Mouse (Mus musculus): ENCODE measurements around the gene Gm28053. TPM values are rescaled to one million over a fixed set of nuclear protein-coding genes. Genes with fewer than 3 reads are reported as not detected.

The Gm28053 gene
- total RNA-seq, 2 experiments from 2014 or later = 23.4 TPM; not detected in 1

DNA sequence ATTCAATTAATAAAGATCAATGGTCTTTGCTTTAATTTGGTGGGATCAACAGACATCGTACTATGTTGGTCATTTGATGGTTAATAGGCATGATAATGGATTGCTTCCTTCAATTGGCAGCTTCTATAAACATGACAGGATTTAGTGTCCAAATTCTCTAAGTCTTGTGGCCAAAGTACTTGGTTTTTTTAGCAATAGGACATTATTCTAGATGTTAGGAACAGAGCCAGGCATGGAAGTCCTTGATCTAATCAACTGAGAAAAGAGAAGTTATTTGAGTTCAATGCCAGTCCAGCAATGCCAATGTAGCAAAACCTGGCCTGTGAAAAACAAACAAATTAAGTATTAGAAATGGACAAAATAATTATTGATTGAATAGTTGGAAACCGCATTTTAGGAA lies 67.2 kb downstream of the Gm28053 start:
- ATAC-seq (replicated peaks; ENCODE audit: low FRiP score, poor library complexity, severe bottlenecking) = no peak

DNA sequence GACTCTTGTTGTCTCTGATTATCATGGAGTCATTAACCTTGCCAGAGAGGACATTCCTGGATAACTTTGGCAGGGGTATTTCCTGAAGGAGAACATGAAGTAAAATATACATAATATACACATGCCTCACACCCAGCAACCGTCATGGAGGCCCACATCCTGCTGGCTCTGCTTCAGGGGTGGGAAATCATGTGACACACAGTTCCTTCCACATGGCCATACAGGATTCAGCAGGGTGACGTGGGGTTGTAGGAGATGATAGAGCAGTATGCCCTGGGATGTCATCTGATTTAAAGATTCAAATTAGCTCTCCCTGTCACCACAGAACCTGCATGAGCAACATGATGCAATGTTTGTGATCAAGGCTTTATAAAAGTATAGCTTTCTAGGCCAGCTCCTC lies 69.5 kb downstream of the Gm28053 start:
- ATAC-seq (replicated peaks; ENCODE audit: low FRiP score, poor library complexity, severe bottlenecking) = no peak

GRCm38 (mm10) chr6:48801897-48802296 lies 83.5 kb downstream of the Gm28053 start:
- no peak for ATAC-seq (replicated peaks; ENCODE audit: low FRiP score, poor library complexity, severe bottlenecking)

Other genes starting within 250 kb of the Gm28053 start
- gene Atp6v0e2, start 181.0 kb upstream of the Gm28053 start, total RNA-seq (2015; ENCODE audit: low replicate concordance) = not detected in 2 replicates
- not detected in 2 replicates for gene Atp6v0e2, start 181.0 kb upstream of the Gm28053 start, total RNA-seq (2017; ENCODE audit: low replicate concordance)
- 2.1 TPM in 1 of 2 replicates, not detected in the other for gene Lrrc61, start 163.8 kb upstream of the Gm28053 start, total RNA-seq (2015; ENCODE audit: low replicate concordance)
- gene Lrrc61, start 163.8 kb upstream of the Gm28053 start, total RNA-seq (2017; ENCODE audit: low replicate concordance) = 0.13 and 1.1 TPM in 2 replicates
- not detected in 2 replicates for gene Rarres2, start 145.8 kb upstream of the Gm28053 start, total RNA-seq (2015; ENCODE audit: low replicate concordance)
- gene Rarres2, start 145.8 kb upstream of the Gm28053 start, total RNA-seq (2017; ENCODE audit: low replicate concordance) = 3.6 TPM in 1 of 2 replicates, not detected in the other
- not detected in 2 replicates for gene Gm45021, start 129.0 kb upstream of the Gm28053 start, total RNA-seq (2015; ENCODE audit: low replicate concordance)
- gene Gm45021, start 129.0 kb upstream of the Gm28053 start, total RNA-seq (2017; ENCODE audit: low replicate concordance) = not detected in 2 replicates
- gene Repin1, start 124.7 kb upstream of the Gm28053 start, total RNA-seq (2015; ENCODE audit: low replicate concordance) = not detected in 2 replicates
- gene Repin1, start 124.7 kb upstream of the Gm28053 start, total RNA-seq (2017; ENCODE audit: low replicate concordance) = 0.77 and 1.7 TPM in 2 replicates
- gene Gm44965, start 124.7 kb upstream of the Gm28053 start, total RNA-seq (2015; ENCODE audit: low replicate concordance) = not detected in 2 replicates
- not detected in 2 replicates for gene Gm44965, start 124.7 kb upstream of the Gm28053 start, total RNA-seq (2017; ENCODE audit: low replicate concordance)
- not detected in 2 replicates for gene Zfp775, start 116.5 kb upstream of the Gm28053 start, total RNA-seq (2015; ENCODE audit: low replicate concordance)
- gene Zfp775, start 116.5 kb upstream of the Gm28053 start, total RNA-seq (2017; ENCODE audit: low replicate concordance) = 0.15 TPM in 1 of 2 replicates, not detected in the other
- gene AI854703, start 91.8 kb upstream of the Gm28053 start, total RNA-seq (2015; ENCODE audit: low replicate concordance) = not detected in 2 replicates
- gene AI854703, start 91.8 kb upstream of the Gm28053 start, total RNA-seq (2017; ENCODE audit: low replicate concordance) = not detected in 2 replicates
- 1.8 and 7.5 TPM in 2 replicates for gene Gimap8, start 71.4 kb upstream of the Gm28053 start, total RNA-seq (2015; ENCODE audit: low replicate concordance)
- gene Gimap8, start 71.4 kb upstream of the Gm28053 start, total RNA-seq (2017; ENCODE audit: low replicate concordance) = 1.8 and 6.7 TPM in 2 replicates
- 5.4 and 14.4 TPM in 2 replicates for gene Gimap9, start 42.5 kb upstream of the Gm28053 start, total RNA-seq (2015; ENCODE audit: low replicate concordance)
- gene Gimap9, start 42.5 kb upstream of the Gm28053 start, total RNA-seq (2017; ENCODE audit: low replicate concordance) = 5.7 and 9.0 TPM in 2 replicates
- gene Gimap4, start 34.1 kb upstream of the Gm28053 start, total RNA-seq (2015; ENCODE audit: low replicate concordance) = 13.7 and 46.5 TPM in 2 replicates
- 26.5 and 34.1 TPM in 2 replicates for gene Gimap4, start 34.1 kb upstream of the Gm28053 start, total RNA-seq (2017; ENCODE audit: low replicate concordance)
- gene Gimap6, start 10.4 kb upstream of the Gm28053 start, total RNA-seq (2015; ENCODE audit: low replicate concordance) = 11.2 and 30.2 TPM in 2 replicates
- 17.7 and 25.0 TPM in 2 replicates for gene Gimap6, start 10.4 kb upstream of the Gm28053 start, total RNA-seq (2017; ENCODE audit: low replicate concordance)
- gene Gimap7, start within 50 bp of the Gm28053 start, total RNA-seq (2015; ENCODE audit: low replicate concordance) = 6.1 and 10.5 TPM in 2 replicates
- 4.0 TPM in 1 of 2 replicates, not detected in the other for gene Gimap7, start within 50 bp of the Gm28053 start, total RNA-seq (2017; ENCODE audit: low replicate concordance)
- 4.3 and 7.1 TPM in 2 replicates for gene Gimap1, start 20.4 kb downstream of the Gm28053 start, total RNA-seq (2015; ENCODE audit: low replicate concordance)
- 3.6 and 4.3 TPM in 2 replicates for gene Gimap1, start 20.4 kb downstream of the Gm28053 start, total RNA-seq (2017; ENCODE audit: low replicate concordance)
- 8.0 and 23.4 TPM in 2 replicates for gene Gimap5, start 27.6 kb downstream of the Gm28053 start, total RNA-seq (2015; ENCODE audit: low replicate concordance)
- 2.8 and 4.2 TPM in 2 replicates for gene Gimap5, start 27.6 kb downstream of the Gm28053 start, total RNA-seq (2017; ENCODE audit: low replicate concordance)
- 8.8 and 14.1 TPM in 2 replicates for gene Gimap3, start 52.2 kb downstream of the Gm28053 start, total RNA-seq (2015; ENCODE audit: low replicate concordance)
- 4.4 and 7.1 TPM in 2 replicates for gene Gimap3, start 52.2 kb downstream of the Gm28053 start, total RNA-seq (2017; ENCODE audit: low replicate concordance)
- gene Tmem176a, start 122.3 kb downstream of the Gm28053 start, total RNA-seq (2015; ENCODE audit: low replicate concordance) = 6.1 and 8.8 TPM in 2 replicates
- 2.7 and 13.4 TPM in 2 replicates for gene Tmem176a, start 122.3 kb downstream of the Gm28053 start, total RNA-seq (2017; ENCODE audit: low replicate concordance)
- 15.5 and 18.4 TPM in 2 replicates for gene Tmem176b, start 122.9 kb downstream of the Gm28053 start, total RNA-seq (2015; ENCODE audit: low replicate concordance)
- 3.6 and 15.5 TPM in 2 replicates for gene Tmem176b, start 122.9 kb downstream of the Gm28053 start, total RNA-seq (2017; ENCODE audit: low replicate concordance)
- gene Aoc1, start 154.3 kb downstream of the Gm28053 start, total RNA-seq (2015; ENCODE audit: low replicate concordance) = not detected in 2 replicates
- not detected in 2 replicates for gene Aoc1, start 154.3 kb downstream of the Gm28053 start, total RNA-seq (2017; ENCODE audit: low replicate concordance)
- not detected in 2 replicates for gene 1600015I10Rik, start 211.3 kb downstream of the Gm28053 start, total RNA-seq (2015; ENCODE audit: low replicate concordance)
- not detected in 2 replicates for gene 1600015I10Rik, start 211.3 kb downstream of the Gm28053 start, total RNA-seq (2017; ENCODE audit: low replicate concordance)

Data from erythroid progenitor cell, adult 5-6 weeks (primary cell).